Mouse (Mus musculus) MN1 (cell line): ENCODE results near the gene Fbxo3.
"Not testable (repeated sequence)": the region's sequence is repeated elsewhere in the genome, so short reads cannot be mapped to it uniquely, and the experiment has no call there.

Source experiments
- DNase-seq: peaks from one replicate; pipeline ENCODE4 v3.0.0-alpha.2; 2016; ENCODE audit warnings: low spot score

Gene Fbxo3

DNA sequence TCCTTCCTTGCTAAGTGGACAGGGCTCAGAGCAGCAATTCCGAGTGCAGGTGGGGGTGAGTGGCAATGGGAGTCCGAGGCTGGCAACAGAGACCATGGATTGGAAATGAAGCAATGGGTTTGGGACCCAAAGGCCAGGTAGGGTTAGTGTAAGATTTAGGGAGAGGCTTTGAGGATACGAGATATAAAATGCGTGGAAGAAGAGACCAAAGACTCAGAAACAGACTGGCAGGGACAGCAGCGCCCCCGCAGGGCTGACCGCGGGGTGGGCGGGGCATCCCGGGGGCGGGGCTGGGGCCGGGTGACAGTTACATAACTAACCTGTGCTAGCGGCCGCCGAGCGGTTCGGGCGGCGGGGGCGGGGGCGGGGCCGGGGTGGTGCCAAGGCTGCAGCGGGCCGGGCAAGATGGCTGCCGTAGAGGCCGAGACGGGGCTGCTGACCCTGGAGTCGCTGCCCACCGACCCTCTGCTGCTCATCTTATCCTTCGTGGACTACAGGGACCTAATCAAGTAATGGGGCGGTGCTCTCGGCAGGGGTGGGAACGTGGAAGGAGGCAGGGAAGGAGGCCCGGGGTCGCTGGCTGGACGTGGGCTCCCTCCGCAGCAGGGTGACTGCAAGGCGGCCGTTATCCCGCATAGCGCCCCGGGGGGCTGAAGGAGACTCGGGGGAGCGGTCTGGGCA lies at the start of gene Fbxo3:
Gene Fbxo3, plus strand, starts transcription at position 264 of the 681 bp plus-strand sequence.
- DNase-seq = peak; percentile 87

DNA sequence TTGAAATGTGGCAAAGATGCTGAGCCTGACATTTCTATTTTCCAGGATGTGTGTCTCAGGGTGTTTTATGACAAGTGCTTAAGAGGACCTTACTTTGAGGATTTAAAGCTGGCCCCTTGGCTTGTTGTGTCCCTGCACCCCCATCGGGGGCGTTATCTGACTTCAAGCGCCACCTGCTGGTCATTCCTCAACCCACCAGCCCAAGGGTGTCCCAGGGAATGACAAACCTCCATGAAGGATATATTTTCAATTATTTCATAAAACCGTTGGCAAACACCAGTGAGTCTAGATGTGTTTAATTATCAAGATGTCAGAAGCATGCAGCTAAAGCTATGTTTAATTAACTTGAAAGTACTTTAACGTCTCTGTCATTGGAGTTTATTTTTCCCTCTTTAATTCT lies 45.3 kb upstream of the Fbxo3 start:
- DNase-seq = peak; percentile 79

- no peak for DNase-seq
These were observed 44.4 kb upstream of the Fbxo3 start for GRCm38 (mm10) chr2:103983146-103983545.

DNA sequence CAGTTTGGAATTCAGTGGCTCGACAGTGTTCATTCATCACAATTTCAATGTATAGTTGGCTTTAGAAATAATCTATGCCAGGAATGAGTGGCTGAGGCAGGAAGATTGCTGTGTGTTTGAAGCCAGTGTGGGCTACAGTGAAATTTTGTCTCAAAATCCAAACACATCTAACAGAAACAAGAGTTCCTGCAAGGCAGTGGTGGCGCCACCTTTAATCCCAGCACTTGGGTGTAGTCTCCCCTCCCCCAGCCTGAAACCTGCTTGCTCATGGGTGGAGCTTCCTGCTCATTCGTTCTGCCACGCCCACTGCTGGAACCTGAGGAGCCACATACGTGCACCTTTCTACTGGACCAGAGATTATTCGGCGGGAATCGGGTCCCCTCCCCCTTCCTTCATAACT lies 39.9 kb upstream of the Fbxo3 start:
- not testable (repeated sequence) for DNase-seq

DNA sequence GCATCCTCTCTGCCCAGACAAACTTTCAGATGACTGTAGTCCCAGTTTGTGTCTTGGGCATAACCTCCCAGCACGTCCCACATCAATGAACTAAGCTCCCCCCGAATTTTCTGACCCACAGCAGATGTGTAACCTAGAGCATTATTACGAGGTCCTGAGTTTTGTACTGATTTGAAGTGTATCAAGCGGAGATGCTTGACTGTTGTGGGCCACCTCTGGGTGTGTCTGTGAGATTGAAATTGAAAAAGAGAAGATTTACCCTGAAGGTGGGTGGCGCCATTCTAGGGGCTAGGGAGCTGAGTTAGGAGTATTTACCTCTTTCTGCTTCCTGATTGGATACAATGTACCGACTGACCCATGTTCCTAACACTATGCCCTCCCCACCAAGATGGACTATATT lies 37.8 kb upstream of the Fbxo3 start:
- no peak for DNase-seq

DNA sequence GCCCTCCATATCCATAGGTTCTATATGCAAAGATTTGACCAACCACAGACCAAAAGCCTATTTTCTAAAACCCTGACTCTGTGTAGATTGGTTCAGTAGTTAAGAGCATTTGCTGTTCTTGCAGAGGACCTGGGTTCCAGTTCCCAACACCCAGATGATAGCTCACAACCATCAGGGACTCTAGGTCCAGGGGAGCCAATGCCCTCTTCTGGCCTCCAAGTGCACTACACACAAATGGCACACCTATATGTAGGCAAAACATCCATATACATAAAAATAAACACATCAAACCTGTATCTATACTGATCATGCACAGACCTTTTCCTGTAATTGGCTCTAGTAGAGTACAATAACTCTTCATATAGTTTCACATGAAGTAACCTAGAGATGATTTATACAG lies 36.2 kb upstream of the Fbxo3 start:
- DNase-seq = no peak

DNA sequence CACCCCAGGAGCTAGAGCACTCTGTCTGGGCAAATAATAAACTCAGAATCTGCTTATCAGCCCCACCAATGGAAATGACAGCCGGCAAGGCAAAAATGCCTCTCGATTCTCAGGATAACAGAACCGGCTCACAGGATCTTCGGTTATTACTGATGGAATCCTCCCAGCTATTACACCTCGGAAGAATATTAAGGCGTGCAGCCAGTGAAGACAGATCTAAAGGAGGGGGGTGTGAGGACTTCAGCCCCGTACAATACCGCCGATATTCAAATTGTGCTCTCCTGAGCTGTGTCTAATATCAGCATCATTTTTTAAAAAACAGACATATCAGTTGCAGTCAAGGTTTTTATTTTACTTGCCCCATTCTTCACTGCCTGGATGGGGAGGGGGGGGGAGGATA lies 35.4 kb upstream of the Fbxo3 start:
- no peak for DNase-seq

GRCm38 (mm10) chr2:103992618-103993332 lies 34.7 kb upstream of the Fbxo3 start:
- no peak for DNase-seq

GRCm38 (mm10) chr2:104001076-104001475 lies 26.4 kb upstream of the Fbxo3 start:
- peak; percentile 34 for DNase-seq

- DNase-seq = no peak
These were observed 25.7 kb upstream of the Fbxo3 start for GRCm38 (mm10) chr2:104001861-104002260.

DNA sequence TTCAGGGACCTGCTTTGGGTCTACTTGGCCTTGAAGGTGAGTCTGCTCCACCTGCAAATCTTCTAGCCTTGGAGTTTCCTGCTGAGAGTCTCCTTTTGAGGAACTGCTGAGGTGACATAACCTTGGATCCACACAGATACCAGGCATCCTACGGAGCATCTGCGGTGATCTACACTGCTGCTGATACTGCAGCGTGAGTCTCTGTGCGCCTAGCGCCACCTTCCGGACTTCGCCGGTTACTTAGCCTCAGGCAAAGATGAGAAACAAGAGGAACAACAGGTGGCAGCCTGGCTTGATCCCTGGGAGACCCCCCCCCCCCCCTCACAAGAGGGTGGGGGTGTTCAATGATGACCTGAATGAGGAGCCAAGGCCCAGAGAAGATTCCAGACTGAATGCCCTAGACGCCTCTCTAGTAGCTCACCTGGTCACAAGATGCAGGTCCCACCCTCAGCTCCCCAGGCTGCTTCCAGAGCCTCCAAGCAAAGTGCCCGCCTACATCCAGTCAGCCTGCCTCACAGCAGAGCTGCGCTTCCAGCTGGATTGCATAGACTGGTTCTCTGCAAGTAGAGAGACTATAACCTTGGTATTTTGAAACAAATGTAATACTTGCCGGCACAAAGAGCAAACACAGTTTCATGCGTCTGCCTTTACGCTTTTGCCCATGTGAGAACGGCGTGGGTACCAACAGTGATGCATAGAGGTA lies 24.7 kb upstream of the Fbxo3 start:
- DNase-seq = peak; percentile 53

DNA sequence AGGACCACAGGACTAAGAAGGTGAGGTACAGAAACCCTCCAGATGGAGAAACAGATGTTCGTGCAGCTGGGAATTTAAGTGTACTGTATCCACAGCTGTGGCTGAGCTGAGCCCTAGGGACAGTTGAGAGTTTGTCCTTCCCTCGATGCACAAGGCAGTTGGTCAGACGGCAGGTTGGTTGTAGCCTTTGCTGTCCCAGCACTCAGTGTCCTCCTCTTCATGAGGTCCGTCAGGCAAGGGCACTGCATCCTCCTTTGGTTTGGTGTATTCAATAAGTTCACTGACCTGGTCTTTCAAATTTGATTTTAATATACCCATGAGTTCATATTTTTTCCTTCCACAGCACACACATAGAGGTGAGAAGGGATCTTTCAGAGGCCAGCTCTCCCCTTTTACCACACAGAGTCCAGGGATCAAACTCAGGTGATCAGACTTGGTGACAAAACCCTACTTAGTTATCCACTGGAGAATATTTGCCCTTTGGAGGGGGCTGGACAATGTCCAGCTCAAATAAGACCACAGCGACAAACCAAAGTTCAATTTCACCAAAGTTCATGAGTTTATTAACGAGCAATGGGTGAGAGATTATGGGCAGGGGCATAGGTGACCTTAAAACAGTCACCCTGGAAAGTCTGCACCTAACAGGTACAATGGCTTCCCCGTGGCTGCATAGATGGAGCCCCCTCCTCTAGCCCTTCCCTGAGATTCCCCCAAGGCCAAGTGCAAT lies 19.6 kb upstream of the Fbxo3 start:
- no peak for DNase-seq

DNA sequence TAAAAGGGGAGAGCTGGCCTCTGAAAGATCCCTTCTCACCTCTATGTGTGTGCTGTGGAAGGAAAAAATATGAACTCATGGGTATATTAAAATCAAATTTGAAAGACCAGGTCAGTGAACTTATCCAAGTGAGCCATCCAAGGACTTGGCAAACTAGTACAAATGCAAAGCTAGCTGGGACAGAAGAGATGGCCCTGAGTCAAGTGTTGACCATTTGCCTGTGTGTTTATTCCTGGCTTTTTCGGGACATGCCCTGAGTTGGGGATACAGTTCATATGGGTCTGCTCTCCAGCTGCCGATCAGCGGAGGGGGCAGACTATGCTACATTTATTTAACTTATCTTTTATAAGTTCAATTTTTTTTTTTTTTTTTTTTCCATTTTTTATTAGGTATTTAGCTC lies 18.7 kb upstream of the Fbxo3 start:
- not testable (repeated sequence) for DNase-seq

DNA sequence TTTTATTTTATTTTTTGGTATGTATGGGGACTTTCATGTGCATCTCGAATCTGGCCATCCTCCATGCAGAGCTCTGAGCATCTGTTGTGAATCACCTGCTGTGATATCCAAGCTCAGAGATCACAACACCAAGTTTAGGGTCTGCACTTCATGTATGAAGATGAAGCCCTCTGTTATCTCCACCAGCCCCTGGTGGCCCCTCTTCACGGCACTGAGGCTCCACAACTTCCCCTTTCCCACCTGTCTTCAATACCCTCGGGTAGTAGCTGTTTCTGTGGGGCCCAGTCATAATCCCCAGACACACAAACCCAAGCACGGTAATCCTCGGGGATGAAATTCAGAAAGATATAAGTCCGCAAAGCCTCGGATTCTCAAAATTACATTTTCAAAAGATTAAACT lies 4.4 kb upstream of the Fbxo3 start:
- no peak for DNase-seq

- DNase-seq = no peak
These were observed 2.9 kb upstream of the Fbxo3 start for GRCm38 (mm10) chr2:104024656-104025055.

DNA sequence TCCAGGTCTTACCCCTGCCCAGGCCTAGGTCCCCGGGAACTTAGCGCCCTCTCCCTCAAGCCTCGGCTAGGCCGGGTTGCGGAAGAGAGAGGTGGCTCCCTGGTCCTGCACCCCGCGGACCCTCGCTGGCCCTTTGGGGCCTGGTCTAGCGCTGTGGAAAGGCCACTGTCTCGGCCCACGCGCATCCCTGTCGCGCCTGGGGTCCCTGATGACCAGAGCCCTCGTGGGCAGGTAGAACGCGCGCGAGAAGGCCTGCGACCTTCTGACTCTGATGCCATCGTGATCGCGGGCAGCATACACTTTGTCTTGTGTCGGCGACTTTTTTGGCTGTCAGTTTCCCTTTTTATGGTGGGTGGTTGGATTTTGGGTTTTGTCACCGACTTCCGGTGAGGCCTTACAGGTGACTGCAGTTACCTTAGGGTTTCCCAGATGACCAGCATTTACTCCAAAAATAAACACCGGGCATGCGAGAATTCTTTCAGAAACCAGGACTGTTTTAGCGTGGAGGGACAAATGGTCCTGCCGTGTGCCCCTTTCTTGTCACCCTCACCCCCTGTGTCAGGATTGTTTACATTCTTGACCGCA lies 710 bp downstream of the Fbxo3 start, which contains the start of gene 4931422A03Rik:
Gene 4931422A03Rik, minus strand, starts transcription at position 223 of the 585 bp plus-strand sequence.
- DNase-seq = peak; percentile 60

DNA sequence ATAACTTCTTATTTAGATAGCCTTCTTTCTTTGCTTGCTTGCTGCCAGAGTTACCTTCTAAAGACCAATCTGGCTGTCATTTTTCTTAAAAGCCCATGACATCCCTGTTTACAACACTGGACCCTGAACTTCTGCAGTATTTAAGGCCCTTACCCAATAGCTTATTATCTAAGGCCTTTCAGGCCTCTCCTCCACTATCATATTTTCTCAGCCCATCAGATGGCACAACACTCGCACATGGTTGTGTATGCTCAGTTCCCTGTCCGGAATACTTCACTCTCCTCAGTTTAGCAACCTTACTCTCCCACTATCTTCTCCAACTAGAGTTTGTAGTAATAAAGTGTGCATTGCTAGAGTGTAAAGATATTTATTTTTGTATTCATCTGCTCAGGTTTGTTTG lies 1.6 kb downstream of the Fbxo3 start:
- no peak for DNase-seq

- DNase-seq = no peak
These were observed 2.9 kb downstream of the Fbxo3 start for GRCm38 (mm10) chr2:104030381-104030780.

- DNase-seq = no peak
These were observed 4.5 kb downstream of the Fbxo3 start for GRCm38 (mm10) chr2:104032056-104032455.

- peak; percentile 67 for DNase-seq
These were observed 7.4 kb downstream of the Fbxo3 start for GRCm38 (mm10) chr2:104034832-104035472.

GRCm38 (mm10) chr2:104035595-104035994 lies 8.1 kb downstream of the Fbxo3 start:
- no peak for DNase-seq
